Mouse (Mus musculus): ENCODE data around the gene Efr3b. TPM values are rescaled to one million over a fixed set of nuclear protein-coding genes. Genes with fewer than 3 reads are reported as not detected.

The Efr3b gene
- total RNA-seq (2021), result 1 to 10 TPM; 5.5 to 8.3 TPM
- long read RNA-seq, experiment 1, full-length matches to known transcripts, result 2 of 6 reads
- long read RNA-seq, experiment 1, partial matches to known transcripts, result 0 of 6 reads
- long read RNA-seq, experiment 1, other reads (novel, unspliced or antisense), result 4 of 6 reads
- long read RNA-seq, experiment 2, full-length matches to known transcripts, result 5 of 10 reads
- long read RNA-seq, experiment 2, partial matches to known transcripts, result 0 of 10 reads
- long read RNA-seq, experiment 2, other reads (novel, unspliced or antisense), result 5 of 10 reads

DNA sequence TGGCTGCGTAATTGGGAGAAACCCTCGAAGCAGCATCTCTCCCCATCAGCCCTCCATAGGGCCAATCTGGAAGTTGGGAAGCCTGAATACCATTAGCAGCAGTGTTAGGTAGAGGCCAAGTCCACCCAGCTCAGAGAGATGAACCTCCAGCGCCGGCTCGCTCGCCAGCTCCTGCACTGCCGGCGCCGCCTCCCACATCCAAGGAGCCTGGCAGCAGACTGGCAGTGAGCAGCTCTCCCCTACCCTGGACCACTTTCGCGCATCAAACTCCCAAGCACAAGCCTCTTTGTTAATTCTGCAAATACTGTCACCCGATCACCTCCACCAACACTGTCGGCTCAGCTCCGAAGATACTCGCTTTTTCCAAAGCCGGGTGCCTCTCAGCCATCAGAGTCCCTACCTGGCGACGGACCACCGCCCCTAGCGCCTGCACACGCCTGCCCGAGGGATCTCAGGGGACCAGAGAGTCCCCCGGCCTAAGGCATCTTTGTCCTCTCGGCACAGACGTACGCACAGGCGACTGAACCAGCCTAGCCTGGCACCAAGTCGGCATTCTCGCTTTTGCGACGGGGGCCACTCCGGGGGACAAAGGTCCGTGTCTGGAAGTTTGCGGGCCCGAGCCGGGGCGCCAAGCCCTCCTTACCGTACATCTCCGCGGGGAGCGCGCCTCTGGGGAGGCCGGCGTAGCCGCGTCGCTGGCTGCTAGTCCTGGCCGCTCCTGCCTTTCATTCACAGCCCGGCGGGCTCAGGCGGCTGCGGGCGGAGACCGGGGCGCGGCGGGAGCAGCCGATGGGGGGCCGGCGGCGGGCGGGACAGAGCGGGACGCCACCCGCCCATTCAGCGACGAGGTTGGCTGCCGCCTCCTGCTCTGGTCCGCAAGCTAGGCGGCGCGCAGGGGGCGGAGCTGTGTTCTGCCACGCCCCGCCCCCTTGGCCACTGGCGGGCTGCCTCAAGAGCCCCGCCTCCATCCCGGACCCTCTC is at the start of gene Efr3b:
Efr3b (minus strand) TSS at position 855 of the 981 bp plus-strand sequence.
- TF ChIP-seq CTCF (IDR thresholded peaks at IDR 0.05), result peak; percentile 42
- H3K27ac ChIP-seq, result peak within 1 kb of the TSS; percentile 81
- H3K4me3 ChIP-seq, result peak within 1 kb of the TSS; percentile 94
- DNase-seq, result peak; percentile 88
- intact Hi-C loops (cut with DNase I), result loop anchor here (2.0 to 5.0 kb wide), 2 partner anchors 32 to 56 kb away; no protein-coding TSS in a partner anchor

DNA sequence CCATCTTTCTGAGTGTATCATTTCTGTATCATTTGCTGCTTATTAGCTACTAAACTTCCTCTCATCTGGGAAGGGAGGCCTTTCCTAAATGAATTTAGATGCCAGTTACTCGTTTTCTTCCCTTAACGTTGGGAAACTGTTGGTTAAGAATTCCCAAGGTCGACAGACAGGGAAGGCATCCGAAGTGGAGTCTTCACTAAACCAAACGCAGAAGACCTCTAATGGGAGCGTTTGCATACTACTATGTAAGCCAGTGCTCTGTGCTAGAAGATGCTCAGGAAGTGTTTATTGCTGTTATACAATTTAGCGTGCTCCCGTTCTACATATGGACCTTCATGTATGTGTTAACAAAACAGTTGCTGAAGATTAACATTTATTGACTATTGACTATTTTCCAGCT is 44.7 kb upstream of the Efr3b start:
- Histone ChIP-seq H3K27ac (peak overlapping the region; percentile 99), H3K4me3 (peak overlapping the region; percentile 90)
- no peak for DNase-seq
- TF ChIP-seq CTCF (IDR thresholded peaks at IDR 0.05), result no peak
- intact Hi-C loops (cut with DNase I), result loop anchor here (10.0 kb wide), 1 partner anchor 419 kb away; no protein-coding TSS in a partner anchor

DNA sequence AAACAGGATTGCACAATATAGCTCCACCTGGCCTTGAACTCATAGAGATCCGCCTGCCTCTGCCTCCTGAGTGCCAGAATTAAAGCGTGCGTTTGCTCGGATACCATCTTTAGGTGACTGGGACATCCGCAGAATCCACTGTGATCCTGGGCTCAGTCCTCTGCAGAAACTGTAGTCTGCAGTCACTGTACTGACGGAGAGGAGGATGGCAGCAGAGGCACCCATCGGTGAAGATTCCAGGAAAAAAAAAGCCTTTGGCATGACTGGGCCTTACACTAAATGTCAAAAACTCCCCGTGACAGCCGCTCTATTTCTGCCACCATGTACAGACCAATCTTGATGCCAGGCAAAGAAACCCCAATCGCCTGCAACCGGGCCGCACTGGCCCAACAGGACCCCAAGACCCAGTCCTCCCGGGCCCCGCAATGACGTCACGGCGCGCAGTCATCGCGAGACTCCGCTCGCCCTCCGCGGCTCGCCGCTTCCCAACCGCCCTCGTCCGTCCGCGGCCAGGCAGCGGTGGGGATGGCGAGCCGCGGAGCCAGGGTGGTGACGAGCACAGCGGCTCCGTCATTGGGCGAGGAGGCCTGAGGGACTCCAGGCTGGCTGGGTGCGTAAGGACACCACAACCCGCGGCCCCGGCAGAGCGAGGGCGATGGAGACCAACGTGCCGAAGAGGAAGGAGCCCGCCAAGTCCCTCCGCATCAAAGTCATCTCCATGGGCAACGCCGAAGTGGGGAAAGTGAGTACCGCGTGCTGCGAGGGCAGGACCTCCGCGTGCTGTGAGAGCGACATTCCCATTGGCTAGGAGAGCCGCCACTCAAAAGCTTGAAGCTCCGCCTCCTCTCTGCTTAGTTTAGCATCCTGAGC is 43.7 kb upstream of the Efr3b start, which contains the start of gene Dnajc27:
Dnajc27 (plus strand) TSS at position 452 of the 870 bp plus-strand sequence.
- H3K4me3 ChIP-seq, result peak within 1 kb of the TSS; percentile 90
- peak; percentile 97 for DNase-seq
- intact Hi-C loops (cut with DNase I), result loop anchor here (10.0 kb wide), 1 partner anchor 418 kb away; no protein-coding TSS in a partner anchor
- peak within 1 kb of the TSS; percentile 99 for H3K27ac ChIP-seq
- no peak for TF ChIP-seq CTCF (IDR thresholded peaks at IDR 0.05)

DNA sequence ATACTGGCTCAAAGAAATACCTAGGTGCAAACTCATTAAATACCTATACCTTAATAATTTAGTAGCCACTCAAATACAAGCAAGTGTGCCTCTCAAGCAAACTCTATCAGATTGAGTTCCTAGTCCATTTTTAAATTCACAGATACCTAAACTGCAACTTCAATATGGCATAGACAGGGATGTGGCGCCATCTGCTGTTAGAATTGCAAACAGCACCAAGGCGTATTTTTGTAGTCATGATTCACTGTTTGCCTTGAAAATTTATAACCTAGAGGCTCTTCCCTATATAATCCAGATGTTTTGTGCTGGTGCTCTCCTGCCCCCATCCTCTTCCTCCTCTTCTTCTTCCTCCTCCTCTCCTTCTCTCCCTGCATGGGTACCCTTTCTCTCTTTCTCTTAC is 41.6 kb upstream of the Efr3b start:
- peak; percentile 75 for DNase-seq
- no peak overlapping the region for H3K4me3 ChIP-seq
- intact Hi-C loops (cut with DNase I), result loop anchor here (1.0 to 10.0 kb wide), 3 partner anchors 96 to 416 kb away; no protein-coding TSS in a partner anchor
- no peak overlapping the region for H3K27ac ChIP-seq
- TF ChIP-seq CTCF (IDR thresholded peaks at IDR 0.05), result peak; percentile 97

DNA sequence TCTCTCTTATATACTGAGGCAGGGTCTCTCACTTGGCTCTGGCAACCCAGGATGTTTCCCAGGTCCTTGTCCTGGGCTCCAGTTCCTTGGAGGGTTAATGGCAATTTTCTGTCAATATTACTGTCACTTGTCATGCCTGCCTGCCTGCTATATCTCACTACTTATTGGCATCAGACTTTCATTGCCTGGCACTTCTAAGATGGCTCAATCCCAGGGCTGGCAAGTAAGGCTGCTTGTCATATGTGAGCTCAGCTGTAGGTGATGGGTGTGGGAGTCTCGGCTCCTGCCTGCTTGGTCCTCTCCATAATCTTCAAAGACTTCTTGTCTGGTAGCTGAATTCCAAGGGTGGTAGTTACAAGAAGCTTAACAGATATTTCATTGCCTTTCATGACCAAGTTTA is 39.4 kb upstream of the Efr3b start:
- DNase-seq, result no peak
- no peak overlapping the region for H3K27ac ChIP-seq
- intact Hi-C loops (cut with DNase I), result loop anchor here (5.0 kb wide), 1 partner anchor 36 kb away; no protein-coding TSS in a partner anchor
- H3K4me3 ChIP-seq, result no peak overlapping the region
- no peak for TF ChIP-seq CTCF (IDR thresholded peaks at IDR 0.05)

DNA sequence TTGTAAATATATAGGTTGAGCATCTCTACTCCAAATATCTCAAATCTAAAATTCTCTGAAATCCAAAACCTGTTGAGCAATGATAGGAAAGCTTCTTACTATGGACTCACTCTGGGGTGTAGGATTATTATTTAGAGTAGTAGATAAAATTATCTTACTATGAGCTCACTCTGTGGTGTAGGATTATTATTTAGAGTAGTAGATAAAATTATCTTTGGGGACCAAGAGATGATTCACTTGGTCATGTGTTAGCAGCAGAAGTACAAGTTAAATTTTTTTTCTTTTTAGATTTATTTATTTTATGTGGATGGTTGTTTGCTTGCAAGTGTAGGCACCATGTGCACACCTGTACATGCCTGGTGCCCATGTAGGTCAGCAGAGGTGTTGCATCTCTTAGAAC is 37.7 kb upstream of the Efr3b start:
- Histone ChIP-seq H3K4me3 (no peak overlapping the region), H3K27ac (no peak overlapping the region)
- TF ChIP-seq CTCF (IDR thresholded peaks at IDR 0.05), result no peak
- intact Hi-C loops (cut with DNase I), result loop anchor here (5.0 kb wide), 1 partner anchor 34 kb away; no protein-coding TSS in a partner anchor
- no peak for DNase-seq

DNA sequence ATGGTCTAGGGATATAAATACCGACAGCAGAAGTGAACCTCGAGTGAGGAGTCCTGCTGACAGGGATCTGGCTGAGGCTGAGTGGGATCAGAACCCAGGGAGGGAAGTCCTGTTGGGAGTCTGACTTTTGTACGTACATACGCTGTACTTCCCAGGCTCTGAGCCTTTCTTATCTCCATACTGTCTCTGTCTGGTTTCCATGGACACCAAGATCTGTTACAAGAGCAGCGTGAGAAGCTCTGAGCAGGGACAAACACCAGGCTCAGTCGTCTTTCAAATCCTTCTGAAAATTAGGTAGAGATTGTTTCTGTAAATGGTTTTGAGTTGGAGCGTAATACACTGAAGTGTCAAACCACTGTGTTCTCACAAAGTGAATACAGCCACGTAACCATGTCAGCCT is 36.7 kb upstream of the Efr3b start:
- no peak for DNase-seq
- Histone ChIP-seq H3K4me3 (no peak overlapping the region), H3K27ac (no peak overlapping the region)
- intact Hi-C loops (cut with DNase I), result loop anchor here (5.0 kb wide), 1 partner anchor 33 kb away; no protein-coding TSS in a partner anchor
- no peak for TF ChIP-seq CTCF (IDR thresholded peaks at IDR 0.05)

DNA sequence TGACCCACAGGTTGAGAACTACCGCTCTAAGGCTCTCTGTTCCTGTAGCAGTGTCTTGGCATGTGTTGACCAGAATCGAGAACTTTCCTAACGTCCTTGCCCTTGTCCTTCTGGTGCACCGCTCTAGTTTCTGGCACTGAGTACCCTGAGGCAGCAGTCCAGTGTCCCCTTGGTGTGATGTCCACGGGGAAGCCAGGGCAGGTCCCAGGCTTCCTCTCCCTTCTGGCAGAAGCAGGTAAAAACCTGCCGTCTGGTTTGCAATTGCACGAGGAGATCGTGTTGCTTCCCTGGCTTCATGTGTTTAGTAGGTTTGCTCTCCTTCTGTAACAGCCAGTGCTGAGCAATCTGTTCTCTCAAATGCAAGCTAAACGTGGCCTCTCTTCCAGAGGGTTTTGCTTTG is 33.0 kb upstream of the Efr3b start:
- peak; percentile 69 for DNase-seq
- TF ChIP-seq CTCF (IDR thresholded peaks at IDR 0.05), result no peak
- H3K27ac ChIP-seq, result no peak overlapping the region
- H3K4me3 ChIP-seq, result no peak overlapping the region
- intact Hi-C loops (cut with DNase I), result no loop called here

DNA sequence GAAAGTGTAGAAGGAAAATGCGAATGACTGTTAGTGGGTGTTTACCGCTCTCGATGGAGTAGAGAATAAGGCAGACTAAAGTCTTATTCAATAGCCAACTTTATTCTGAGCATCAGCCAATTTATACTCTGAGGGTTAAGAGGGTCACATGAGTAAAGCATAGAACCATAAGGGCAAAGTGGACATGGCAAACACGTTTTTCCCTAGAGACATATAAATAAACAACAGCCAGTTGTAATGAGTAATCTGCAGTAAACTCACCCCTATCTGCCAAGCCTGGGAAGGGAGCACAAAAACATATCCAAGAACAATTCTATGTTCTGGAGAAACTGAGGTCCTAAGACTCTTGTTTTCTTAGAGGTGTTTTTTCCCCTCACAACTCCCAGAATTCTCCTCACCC is 29.8 kb upstream of the Efr3b start:
- intact Hi-C loops (cut with DNase I), result no loop called here
- H3K4me3 ChIP-seq, result no peak overlapping the region
- H3K27ac ChIP-seq, result no peak overlapping the region
- no peak for TF ChIP-seq CTCF (IDR thresholded peaks at IDR 0.05)
- no peak for DNase-seq

DNA sequence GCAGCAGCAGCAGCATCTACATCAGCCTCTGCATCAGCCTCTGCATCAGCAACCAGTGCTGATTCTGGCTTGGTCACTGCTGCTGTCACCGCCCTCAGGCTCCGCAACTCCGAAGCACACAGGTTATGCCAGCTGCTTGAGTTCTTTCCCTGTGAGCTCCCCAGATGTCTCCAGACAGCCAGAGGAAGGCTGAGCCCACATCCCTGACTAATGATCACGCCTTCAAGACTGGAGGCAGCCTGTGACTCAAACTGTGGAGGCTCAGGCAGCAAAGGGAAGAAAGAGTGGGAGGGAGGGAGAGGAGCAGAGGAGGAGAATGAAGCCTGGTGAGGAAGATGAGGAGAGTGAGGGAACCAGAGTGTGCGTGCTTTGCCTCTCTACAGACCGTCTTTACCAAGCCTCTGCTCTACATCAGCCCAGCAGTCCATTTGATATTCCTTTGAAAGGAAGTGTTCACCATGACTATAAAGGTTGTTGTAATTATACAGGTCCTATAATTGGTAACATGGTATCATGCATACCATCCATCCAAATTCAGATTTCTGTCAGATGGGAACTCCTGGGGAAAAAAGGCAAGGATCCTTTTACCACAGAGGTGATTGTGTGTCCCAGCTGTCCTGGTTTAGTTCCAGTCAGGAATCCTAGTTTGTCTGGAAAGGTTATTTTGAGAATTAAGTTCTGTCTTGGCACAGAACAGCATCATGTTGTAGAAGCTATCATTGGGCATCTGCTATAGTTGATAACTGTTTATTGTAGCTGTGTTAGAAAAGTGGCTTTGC is 28.2 kb upstream of the Efr3b start:
- no peak for TF ChIP-seq CTCF (IDR thresholded peaks at IDR 0.05)
- DNase-seq, result no peak
- H3K4me3 ChIP-seq, result no peak overlapping the region
- intact Hi-C loops (cut with DNase I), result no loop called here
- H3K27ac ChIP-seq, result no peak overlapping the region

DNA sequence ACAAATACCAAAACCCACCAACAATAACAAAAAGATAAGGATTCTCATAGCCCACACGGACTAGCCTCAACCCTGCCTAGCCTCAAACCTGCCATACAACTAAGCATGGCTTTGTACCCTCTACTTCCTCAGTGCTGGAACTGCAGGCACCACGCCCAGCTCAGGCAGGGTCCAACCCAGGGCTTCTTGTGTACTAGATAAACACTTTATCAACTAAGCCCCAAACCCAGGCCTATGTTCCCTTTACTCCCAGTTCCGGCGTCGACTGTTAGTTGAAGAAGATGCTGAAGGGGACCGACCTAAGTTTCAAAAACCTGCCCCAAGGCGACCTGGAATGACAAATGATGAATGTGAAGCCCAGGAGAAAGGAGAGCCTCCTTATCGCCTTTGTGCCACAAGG is 27.2 kb upstream of the Efr3b start:
- no peak for TF ChIP-seq CTCF (IDR thresholded peaks at IDR 0.05)
- Histone ChIP-seq H3K4me3 (no peak overlapping the region), H3K27ac (no peak overlapping the region)
- DNase-seq, result no peak
- intact Hi-C loops (cut with DNase I), result no loop called here
